Mouse (Mus musculus): ENCODE measurements around the gene Mier2.

DNA sequence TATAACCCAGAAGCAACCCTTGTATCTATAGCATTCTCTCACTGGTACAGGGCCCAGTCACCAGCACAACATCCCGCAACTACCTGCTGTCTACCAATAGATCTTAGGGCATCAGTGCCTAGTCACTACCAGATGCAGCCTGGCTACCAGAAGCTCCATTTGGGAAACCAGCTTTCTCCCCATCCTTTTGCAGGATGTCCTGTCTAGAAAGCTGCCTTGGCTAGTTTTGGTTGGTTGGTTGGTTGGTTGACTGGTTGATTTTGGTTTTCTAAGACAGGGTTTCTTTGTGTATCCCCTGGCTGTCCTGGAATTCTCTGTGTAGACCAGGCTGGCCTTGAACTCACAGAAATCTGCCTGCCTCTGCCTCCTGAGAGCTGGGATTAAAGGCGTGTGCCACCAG is 4.7 kb upstream of the Mier2 start:
- TF ChIP-seq POLR2A (IDR thresholded peaks at IDR 0.05; ENCODE audit: low read depth, low read length): no peak
- TF ChIP-seq EP300 (IDR thresholded peaks at IDR 0.05; ENCODE audit: low read length): no peak
- no peak for TF ChIP-seq MAZ (IDR thresholded peaks at IDR 0.05; ENCODE audit: low read depth, low read length)
- no peak for TF ChIP-seq CTCF (conservative IDR thresholded peaks at IDR 0.05 in 1 of 2, IDR thresholded peaks at IDR 0.05 in 1 of 2; ENCODE audit: low read depth in 2 of 2, low read length in 2 of 2)
- no peak for TF ChIP-seq KAT2A (IDR thresholded peaks at IDR 0.05; ENCODE audit: insufficient replicate concordance, low read length)
- TF ChIP-seq HCFC1 (IDR thresholded peaks at IDR 0.05; ENCODE audit: low read depth, low read length): no peak
